Mouse (Mus musculus) small intestine, adult 2 months (tissue): Measurements from ENCODE around the gene Fam185a. TPM values are rescaled to one million over a fixed set of nuclear protein-coding genes. Genes with fewer than 3 reads are reported as not detected.

Source experiments
- H3K27ac ChIP-seq: fragments of 200-500 bp; 2 replicates; pipeline ENCODE4 v1.5.1; 2012; ENCODE audit warnings: low read depth, low read length, control low read depth, inconsistent platforms; ENCODE audit not compliant: insufficient read depth
- H3K27me3 ChIP-seq: fragments of 200-500 bp; 2 replicates; pipeline ENCODE4 v1.6.1; 2012; ENCODE audit warnings: mild to moderate bottlenecking, moderate library complexity, low read length, inconsistent platforms; ENCODE audit not compliant: control insufficient read depth, insufficient read depth
- H3K36me3 ChIP-seq: fragments of 200-500 bp; 2 replicates; pipeline ENCODE4 v1.6.1; 2012; ENCODE audit warnings: mild to moderate bottlenecking, low read length, control low read depth, inconsistent platforms; ENCODE audit not compliant: control insufficient read depth, insufficient read depth
- H3K4me1 ChIP-seq: fragments of 200-500 bp; 2 replicates; pipeline ENCODE4 v1.6.1; 2012; ENCODE audit warnings: low read length, inconsistent platforms, mixed read lengths; ENCODE audit not compliant: control insufficient read depth, insufficient read depth, insufficient read length
- H3K4me3 ChIP-seq: fragments of 200-500 bp; 2 replicates; pipeline ENCODE4 v1.5.1; 2012; ENCODE audit warnings: low read depth, mild to moderate bottlenecking, control low read depth, inconsistent platforms, low read length, moderate library complexity
- CTCF ChIP-seq: fragments of 200-500 bp; IDR thresholded peaks from 2 replicates; pipeline ENCODE4 v1.5.1; 2012; ENCODE audit warnings: low read depth, mild to moderate bottlenecking, control low read depth, inconsistent platforms, low read length, moderate library complexity, mixed read lengths; ENCODE audit not compliant: insufficient replicate concordance, insufficient read length; ENCODE audit errors: extremely low read depth
- POLR2A ChIP-seq: fragments of 200-500 bp; IDR thresholded peaks from 2 replicates; pipeline ENCODE4 v1.6.1; 2012; ENCODE audit warnings: low read depth, mild to moderate bottlenecking, control low read depth, inconsistent platforms, low read length, moderate library complexity
- WGBS: fragments of 180-500 bp; shearing (Covaris S2); methylation state at CpG from one replicate; pipeline ENCODE4 v1.1.7; 2018; 5-methylcytosine and 5-hydroxymethylcytosine counted together
- polyA plus RNA-seq: library from polyadenylated mRNA; depleted of rRNA; stranded (reverse); fragments of >200 nt; gene quantifications from 2 replicates; pipeline ENCODE4 v1.2.3, GENCODE M21; 2012

The Fam185a gene
- polyA plus RNA-seq, 1 experiment = 2.3 TPM

GRCm38 (mm10) chr5:21384252-21384960, 40.4 kb upstream of the Fam185a start:
- Histone ChIP-seq H3K27ac (peak overlapping the region; percentile 56), H3K36me3 (no peaks in the 10 kb centered on the region), H3K4me1 (peaks cover 18% of the 10 kb centered on the region; the same call in 1 of the 2 replicates), H3K4me3 (no peak overlapping the region), H3K27me3 (no peaks in the 10 kb centered on the region)
- TF ChIP-seq POLR2A = no peak
- TF ChIP-seq CTCF = no peak
- 33% methylated on average over 13 of the region's 13 CpGs for WGBS

GRCm38 (mm10) chr5:21384976-21385375, 39.8 kb upstream of the Fam185a start:
- no peaks in the 10 kb centered on the region for H3K36me3 ChIP-seq
- no peaks in the 10 kb centered on the region for H3K27me3 ChIP-seq
- 63% methylated on average over 9 of the region's 9 CpGs for WGBS
- peaks cover 18% of the 10 kb centered on the region; the same call in 1 of the 2 replicates for H3K4me1 ChIP-seq
- peak overlapping the region; percentile 47 for H3K27ac ChIP-seq
- H3K4me3 ChIP-seq = no peak overlapping the region
- TF ChIP-seq CTCF = no peak
- no peak for TF ChIP-seq POLR2A

- 70% methylated on average over 4 of the region's 4 CpGs for WGBS
- Histone ChIP-seq H3K4me1 (peaks cover 20% of the 10 kb centered on the region; the same call in 1 of the 2 replicates), H3K27ac (no peak overlapping the region), H3K4me3 (no peak overlapping the region), H3K36me3 (no peaks in the 10 kb centered on the region), H3K27me3 (no peaks in the 10 kb centered on the region)
- no peak for TF ChIP-seq CTCF
- TF ChIP-seq POLR2A = no peak
These were observed 38.3 kb upstream of the Fam185a start for GRCm38 (mm10) chr5:21386432-21386831.

- H3K36me3 ChIP-seq = no peaks in the 10 kb centered on the region
- H3K27me3 ChIP-seq = no peaks in the 10 kb centered on the region
- no peak overlapping the region for H3K4me3 ChIP-seq
- H3K27ac ChIP-seq = no peak overlapping the region
- peaks cover 22% of the 10 kb centered on the region; the same call in 1 of the 2 replicates for H3K4me1 ChIP-seq
- TF ChIP-seq CTCF = no peak
- no peak for TF ChIP-seq POLR2A
These were observed 37.4 kb upstream of the Fam185a start for GRCm38 (mm10) chr5:21387340-21387739.

- Histone ChIP-seq H3K36me3 (no peaks in the 10 kb centered on the region), H3K27me3 (no peaks in the 10 kb centered on the region), H3K4me1 (peaks cover 17% of the 10 kb centered on the region; the same call in 1 of the 2 replicates), H3K27ac (no peak overlapping the region), H3K4me3 (no peak overlapping the region)
- 83% methylated on average over 4 of the region's 4 CpGs for WGBS
- no peak for TF ChIP-seq POLR2A
- no peak for TF ChIP-seq CTCF
These were observed 35.9 kb upstream of the Fam185a start for GRCm38 (mm10) chr5:21388855-21389254.

- Histone ChIP-seq H3K4me1 (peaks cover 4% of the 10 kb centered on the region; the same call in 1 of the 2 replicates), H3K27ac (peak overlapping the region; percentile 70), H3K4me3 (no peak overlapping the region), H3K36me3 (no peaks in the 10 kb centered on the region), H3K27me3 (no peaks in the 10 kb centered on the region)
- 15% methylated on average over 13 of the region's 13 CpGs for WGBS
- no peak for TF ChIP-seq POLR2A
- no peak for TF ChIP-seq CTCF
These were observed 33.0 kb upstream of the Fam185a start for GRCm38 (mm10) chr5:21391616-21392384.

- H3K36me3 ChIP-seq = no peaks in the 10 kb centered on the region
- 84% methylated on average over 2 of the region's 2 CpGs for WGBS
- no peak overlapping the region for H3K4me3 ChIP-seq
- no peaks in the 10 kb centered on the region for H3K27me3 ChIP-seq
- no peak for TF ChIP-seq POLR2A
- no peak for TF ChIP-seq CTCF
- peaks cover 4% of the 10 kb centered on the region; the same call in 1 of the 2 replicates for H3K4me1 ChIP-seq
- no peak overlapping the region for H3K27ac ChIP-seq
These were observed 30.2 kb upstream of the Fam185a start for GRCm38 (mm10) chr5:21394562-21394961.
